Mouse (Mus musculus) embryonic fibroblast, embryonic 13.5 days (primary cell): ENCODE results near the gene Arsk.

Experiments used
- CTCF ChIP-seq: IDR thresholded peaks from 2 replicates; pipeline ENCODE4 v1.5.1; 2011; ENCODE audit warnings: mild to moderate bottlenecking, control low read depth, low read length, moderate library complexity, borderline replicate concordance; ENCODE audit not compliant: insufficient read depth
- POLR2A ChIP-seq: IDR thresholded peaks from 2 replicates; pipeline ENCODE4 v1.6.1; 2011; ENCODE audit warnings: low read depth, mild to moderate bottlenecking, control low read depth, low read length, moderate library complexity

- TF ChIP-seq POLR2A (no peak), CTCF (no peak)
Measured at GRCm38 (mm10) chr13:76059591-76059990, 38.9 kb downstream of the Arsk start.
